Mouse (Mus musculus): ENCODE results near the gene Abcb5. TPM values are rescaled to one million over a fixed set of nuclear protein-coding genes. Genes with fewer than 3 reads are reported as not detected.
A peak's percentile ranks its signal among the peaks of the same experiment; 100 is the strongest.

The Abcb5 gene
- polyA plus RNA-seq, 1 experiment from 2014 or later: not detected

GRCm38 (mm10) chr12:118837361-118837760, 128.9 kb downstream of the Abcb5 start:
- Histone ChIP-seq H3K9me3 (no peaks in the 10 kb centered on the region), H3K27me3 (peaks cover 62% of the 10 kb centered on the region), H3K4me3 (peak overlapping the region; percentile 57), H3K4me1 (peaks cover 14% of the 10 kb centered on the region), H3K27ac (no peak overlapping the region), H3K36me3 (no peaks in the 10 kb centered on the region), H3K4me2 (peak overlapping the region; percentile 96), H3K9ac (no peak overlapping the region)
- no peak for ATAC-seq (ENCODE audit: insufficient number of reproducible peaks, low FRiP score, low TSS enrichment, low read depth)
- 5% methylated on average over 11 of the region's 11 CpGs for WGBS

GRCm38 (mm10) chr12:118836411-118837341, 129.5 kb downstream of the Abcb5 start:
- Histone ChIP-seq H3K27me3 (peaks cover 59% of the 10 kb centered on the region), H3K9ac (peak overlapping the region; percentile 40; the same call in 1 of the 2 replicates), H3K36me3 (no peaks in the 10 kb centered on the region), H3K4me1 (peaks cover 14% of the 10 kb centered on the region), H3K4me3 (peak overlapping the region; percentile 57), H3K9me3 (no peaks in the 10 kb centered on the region), H3K4me2 (peak overlapping the region; percentile 96), H3K27ac (no peak overlapping the region)
- under 1% methylated on average over 65 of the region's 72 CpGs for WGBS
- ATAC-seq (ENCODE audit: insufficient number of reproducible peaks, low FRiP score, low TSS enrichment, low read depth): peak; percentile 78; the same call in 1 of the 2 replicates

DNA sequence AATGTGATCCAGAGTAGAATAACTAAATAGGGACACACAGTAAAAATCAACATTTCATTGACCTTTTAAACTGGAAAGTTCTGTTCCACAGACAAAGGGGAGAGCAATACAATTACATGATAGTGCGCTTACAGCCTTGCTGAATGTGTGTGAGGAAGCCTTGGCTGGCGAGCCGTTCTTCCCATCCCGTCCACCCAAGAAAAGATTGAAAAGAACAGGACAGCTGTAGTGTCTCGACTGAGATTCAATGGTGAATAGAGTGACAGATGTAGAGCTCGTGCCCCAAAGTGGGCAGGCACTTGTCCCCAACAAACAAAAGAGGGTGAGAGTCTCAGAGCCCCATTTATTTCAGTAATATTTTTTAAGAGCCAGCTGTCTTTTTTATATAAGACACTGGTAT, 136.3 kb downstream of the Abcb5 start:
- Histone ChIP-seq H3K9me3 (no peaks in the 10 kb centered on the region), H3K9ac (no peak overlapping the region), H3K36me3 (no peaks in the 10 kb centered on the region), H3K27ac (no peak overlapping the region), H3K4me2 (no peak overlapping the region), H3K4me3 (no peak overlapping the region), H3K4me1 (no peaks in the 10 kb centered on the region), H3K27me3 (peaks cover 2% of the 10 kb centered on the region)
- no peak for ATAC-seq (ENCODE audit: insufficient number of reproducible peaks, low FRiP score, low TSS enrichment, low read depth)
- 81% methylated on average over 6 of the region's 6 CpGs for WGBS

Other genes starting within 250 kb of the Abcb5 start
- gene Sp8, start 120.1 kb downstream of the Abcb5 start, polyA plus RNA-seq (2015; fragmentation: Nextera tagmentation; extraction: Ambion mirVana): 5.7 and 6.8 TPM in 2 replicates

Measured in limb, embryonic 15.5 days (tissue).